Mouse (Mus musculus): ENCODE results near the gene Wfdc8.

- TF ChIP-seq USF1 (IDR thresholded peaks at IDR 0.05; ENCODE audit: low read depth, low read length) (no peak), ELF1 (IDR thresholded peaks at IDR 0.05; ENCODE audit: low read depth, low read length) (no peak), CTCF (IDR thresholded peaks at IDR 0.05 in 2 of 3, conservative IDR thresholded peaks at IDR 0.05 in 1 of 3; ENCODE audit: control insufficient read depth in 1 of 3, insufficient read depth in 1 of 3, low read depth in 2 of 3, low read length in 3 of 3, poor library complexity in 1 of 3, severe bottlenecking in 1 of 3) (peak; percentile 61 to 70 (median 64)), TCF12 (IDR thresholded peaks at IDR 0.05; ENCODE audit: low read depth, low read length) (no peak), ZNF384 (IDR thresholded peaks at IDR 0.05; ENCODE audit: low read depth, low read length) (no peak), GATA1 (IDR thresholded peaks at IDR 0.05; ENCODE audit: low read depth, low read length) (no peak), ETS1 (IDR thresholded peaks at IDR 0.05; ENCODE audit: low read depth, low read length) (no peak), CHD1 (IDR thresholded peaks at IDR 0.05; ENCODE audit: low read depth, low read length) (no peak), NRF1 (IDR thresholded peaks at IDR 0.05; ENCODE audit: insufficient read depth, low read depth, low read length, poor library complexity, severe bottlenecking) (no peak), POLR2A (IDR thresholded peaks at IDR 0.05; ENCODE audit: control insufficient read depth in 1 of 2, insufficient read depth in 1 of 2, low read depth in 1 of 2, low read length in 2 of 2, poor library complexity in 1 of 2) (no peak), RAD21 (IDR thresholded peaks at IDR 0.05; ENCODE audit: low read depth, low read length) (peak; percentile 23), ZKSCAN1 (IDR thresholded peaks at IDR 0.05; ENCODE audit: low read depth, low read length) (no peak)
These were observed 42.4 kb upstream of the Wfdc8 start, which contains the start of gene Wfdc10 for GRCm38 (mm10) chr2:164655858-164656257.

Measured in MEL (cell line).